In the genomic region with DNA sequence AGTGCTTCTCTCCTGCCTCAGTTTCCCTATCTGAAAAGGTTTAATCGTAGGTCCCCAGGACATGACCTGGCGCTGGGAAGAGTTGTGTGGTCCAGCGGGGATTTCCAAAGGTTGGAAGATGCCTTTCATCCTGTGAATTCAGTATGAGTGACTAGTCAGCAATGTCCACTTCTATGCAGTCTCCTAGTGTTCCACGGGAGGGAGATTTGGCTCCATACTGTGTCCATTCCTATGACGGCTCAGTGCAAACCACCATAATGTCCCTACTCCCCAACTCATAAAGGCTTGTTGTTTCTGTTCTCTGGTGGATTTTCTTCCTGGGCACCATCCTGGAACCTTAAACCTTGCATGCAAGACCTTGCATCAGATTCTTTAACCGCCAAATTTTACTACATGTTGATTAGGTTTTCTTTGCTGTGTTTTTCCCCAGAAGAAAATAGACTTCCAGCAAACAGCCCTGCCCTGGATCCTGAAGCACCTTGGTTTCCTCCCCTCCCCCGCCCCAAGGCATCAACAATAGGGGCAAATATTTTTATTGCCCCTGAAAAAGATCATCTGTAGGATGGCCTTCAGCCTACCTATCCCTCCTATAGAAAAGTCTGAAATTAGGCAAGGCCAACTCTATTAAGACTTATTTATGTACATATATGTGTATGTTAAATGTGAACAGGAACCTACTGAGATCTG, we compare ENCODE assay signal across 8 mouse cellular contexts. TPM values are rescaled to one million over a fixed set of nuclear protein-coding genes. Genes with fewer than 3 reads are reported as not detected.
DNase-seq lines count a peak whose midpoint lies in the region; ATAC-seq and TF ChIP-seq lines count a peak whose summit lies in the region.

No protein-coding gene starts in this region.

- ATAC-seq in common myeloid progenitor, adult 5-6 weeks (replicated peaks; ENCODE audit: low read depth, poor library complexity, severe bottlenecking): 0 out of 2 replicates have a peak, but pooled peaks have one; percentile 31
- peak; percentile 34 for ATAC-seq in hindbrain, embryonic 13.5 days (ENCODE audit: low FRiP score)
- peak; percentile 6 for ATAC-seq in midbrain, embryonic 14.5 days (ENCODE audit: low FRiP score, low TSS enrichment)
- ATAC-seq in activated CD4-positive, CD25-positive, alpha-beta regulatory T cell, adult 4 months: no peak

- WGBS in lung, adult 2 months: 27% methylated on average over 7 of the region's 7 CpGs
- 32% methylated on average over 7 of the region's 7 CpGs for WGBS in hindbrain, embryonic 13.5 days
- 28% methylated on average over 7 of the region's 7 CpGs for WGBS in midbrain, embryonic 14.5 days

- H3K9ac ChIP-seq in hindbrain, embryonic 13.5 days: peak overlapping the region; percentile 70
- H3K9ac ChIP-seq in midbrain, embryonic 14.5 days (replicated peaks; ENCODE audit: low read length): peak overlapping the region; percentile 56

- no peaks in the 10 kb centered on the region for H3K9me3 ChIP-seq in hindbrain, embryonic 13.5 days
- H3K9me3 ChIP-seq in midbrain, embryonic 14.5 days (ENCODE audit: control insufficient read depth, low read length): no peaks in the 10 kb centered on the region

- TF ChIP-seq CTCF in lung, adult 2 months (IDR thresholded peaks at IDR 0.05; ENCODE audit: insufficient read depth, low read length): no peak

- DNase-seq in lung, adult 2 months: no peak
- DNase-seq in lung, postnatal 36 days: no peak
- DNase-seq in midbrain, embryonic 14.5 days: peak; percentile 65
- DNase-seq in T-cell, adult 2 months (ENCODE audit: low spot score): no peak
- DNase-seq in layer of hippocampus, adult 9-11 months: no peak

- H3K27ac ChIP-seq in hindbrain, embryonic 13.5 days: peak overlapping the region; percentile 87
- H3K27ac ChIP-seq in midbrain, embryonic 14.5 days (replicated peaks; ENCODE audit: low read depth, low read length): peak overlapping the region; percentile 88

- no peak for TF ChIP-seq POLR2A in lung, adult 2 months (IDR thresholded peaks at IDR 0.05; ENCODE audit: borderline replicate concordance, extremely low read depth, low read depth, low read length)

- no peaks in the 10 kb centered on the region for H3K27me3 ChIP-seq in hindbrain, embryonic 13.5 days
- H3K27me3 ChIP-seq in midbrain, embryonic 14.5 days (ENCODE audit: control insufficient read depth, insufficient read depth, low read length): no peaks in the 10 kb centered on the region

- peaks cover 14% of the 10 kb centered on the region; the same call in 1 of the 2 replicates for H3K4me1 ChIP-seq in lung, adult 2 months (ENCODE audit: control insufficient read depth, insufficient read depth, low read length)
- H3K4me1 ChIP-seq in hindbrain, embryonic 13.5 days (replicated peaks): peaks cover 34% of the 10 kb centered on the region
- peaks cover 19% of the 10 kb centered on the region for H3K4me1 ChIP-seq in midbrain, embryonic 14.5 days (ENCODE audit: control insufficient read depth, insufficient read depth, low read length)

- peak overlapping the region; percentile 68 for H3K4me2 ChIP-seq in hindbrain, embryonic 13.5 days
- H3K4me2 ChIP-seq in midbrain, embryonic 14.5 days (ENCODE audit: low read length): peak overlapping the region; percentile 74

- peaks cover 10% of the 10 kb centered on the region; the same call in 1 of the 2 replicates for H3K36me3 ChIP-seq in hindbrain, embryonic 13.5 days
- H3K36me3 ChIP-seq in midbrain, embryonic 14.5 days (ENCODE audit: control insufficient read depth, insufficient read depth, low read length): peaks cover 4% of the 10 kb centered on the region; the same call in 1 of the 2 replicates

- peak overlapping the region; percentile 93 for H3K4me3 ChIP-seq in lung, adult 2 months (replicated peaks; ENCODE audit: extremely low read depth, low read depth, low read length)
- H3K4me3 ChIP-seq in hindbrain, embryonic 13.5 days: peak overlapping the region; percentile 99
- peak overlapping the region; percentile 43 for H3K4me3 ChIP-seq in midbrain, embryonic 14.5 days (replicated peaks; ENCODE audit: low read depth, low read length)

RNA-seq across cellular contexts. Expression of a gene that starts 22.1 kb away (rescaled TPM):
- polyA plus RNA-seq in lung, adult 2 months (2012; rRNA removed): 88.6 and 141 TPM in 2 replicates
- 25.1 and 40.3 TPM in 2 replicates for total RNA-seq in common myeloid progenitor, adult 5-6 weeks (2017)
- 307 and 330 TPM in 2 replicates for polyA plus RNA-seq in hindbrain, embryonic 13.5 days (2015; fragmentation: Nextera tagmentation; extraction: Ambion mirVana)
- polyA plus RNA-seq in midbrain, embryonic 14.5 days (2014; fragmentation: Nextera tagmentation; extraction: Ambion mirVana): 357 and 370 TPM in 2 replicates
- 10 to 100 TPM; 28.6 to 32.3 TPM for polyA plus RNA-seq in activated CD4-positive, CD25-positive, alpha-beta regulatory T cell, adult 4 months (2017; shearing (Covaris generic))

RNA-seq across cellular contexts. Expression of a gene that starts 49.1 kb away (rescaled TPM):
- polyA plus RNA-seq in lung, adult 2 months (2012; rRNA removed): 32.5 and 41.7 TPM in 2 replicates
- total RNA-seq in common myeloid progenitor, adult 5-6 weeks (2017): 0.23 TPM in 1 of 2 replicates, not detected in the other
- polyA plus RNA-seq in hindbrain, embryonic 13.5 days (2015; fragmentation: Nextera tagmentation; extraction: Ambion mirVana): 74.8 and 76.7 TPM in 2 replicates
- 77.6 and 87.4 TPM in 2 replicates for polyA plus RNA-seq in midbrain, embryonic 14.5 days (2014; fragmentation: Nextera tagmentation; extraction: Ambion mirVana)
- polyA plus RNA-seq in activated CD4-positive, CD25-positive, alpha-beta regulatory T cell, adult 4 months (2017; shearing (Covaris generic)): not detected

Comparison
In these comparisons a context has a peak if more than half of its experiments do, and no peak if none do; other contexts are left out.
1. H3K4me3 ChIP-seq: peak in every context shown above with its lines; median percentile 99 in hindbrain, embryonic 13.5 days; 93 in lung, adult 2 months; 43 in midbrain, embryonic 14.5 days.
2. RNA of a gene that starts 49.1 kb away (polyA plus RNA-seq): 77.6 to 87.4 TPM in midbrain, embryonic 14.5 days, 74.8 to 76.7 TPM in hindbrain, embryonic 13.5 days and 32.5 to 41.7 TPM in lung, adult 2 months; not detected in activated CD4-positive, CD25-positive, alpha-beta regulatory T cell, adult 4 months; every median in the first group is over 10 times any median in the second.